Mouse (Mus musculus) 3134 (cell line): ENCODE data around the gene Mgst3.
"Not testable (repeated sequence)": the region's sequence is repeated elsewhere in the genome, so short reads cannot be mapped to it uniquely, and the experiment has no call there.

ENCODE experiments used
- DNase-seq: peaks from one replicate; pipeline ENCODE4 v3.0.0-alpha.2; 2011; ENCODE audit warnings: low spot score; ENCODE audit not compliant: insufficient read length; ENCODE audit errors: extremely low read depth

Mgst3 gene

GRCm38 (mm10) chr1:167365808-167366207 is 27.8 kb downstream of the Mgst3 start:
- no peak for DNase-seq

DNA sequence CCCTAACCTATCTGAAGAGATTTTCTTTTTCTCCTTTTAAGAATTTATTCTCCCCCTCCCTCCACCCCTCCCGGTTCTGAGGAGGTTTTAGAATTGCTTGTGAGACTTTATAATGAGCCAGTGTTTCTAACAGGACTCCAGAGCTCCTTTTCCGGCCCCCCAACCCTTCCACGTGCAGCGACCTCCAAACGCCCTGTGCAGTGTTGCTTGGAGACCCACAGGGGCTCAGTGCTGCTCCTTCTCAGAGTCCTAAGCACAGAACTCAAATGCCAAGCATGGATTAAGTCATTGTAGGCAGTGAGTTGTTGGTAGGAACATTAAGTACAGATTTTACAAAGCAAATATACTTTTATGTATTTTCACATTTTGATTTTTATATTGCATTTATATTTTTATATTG is 30.3 kb downstream of the Mgst3 start:
- no peak for DNase-seq

GRCm38 (mm10) chr1:167362819-167363218 is 30.8 kb downstream of the Mgst3 start:
- DNase-seq = no peak

DNA sequence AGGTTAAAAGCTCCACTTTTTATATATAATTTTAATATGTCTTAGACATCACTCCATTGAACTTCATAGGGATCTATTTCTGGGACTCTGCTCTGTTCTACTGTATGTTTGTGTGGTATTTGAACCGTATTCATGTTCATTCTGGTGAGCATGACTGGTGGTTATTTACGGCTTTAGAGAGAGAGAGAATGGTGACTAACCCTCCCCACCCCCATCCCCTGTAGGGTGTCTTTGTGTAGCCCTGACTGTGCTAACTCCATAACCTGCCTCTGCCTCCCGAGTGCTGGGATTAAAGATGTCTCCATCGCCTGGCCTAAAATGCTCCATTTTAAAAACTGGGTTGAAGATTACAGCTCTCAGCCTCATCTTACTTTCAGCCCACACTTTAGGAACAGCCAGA is 33.4 kb downstream of the Mgst3 start:
- DNase-seq = no peak

- no peak for DNase-seq
Measured at GRCm38 (mm10) chr1:167358731-167359130, 34.9 kb downstream of the Mgst3 start.

DNA sequence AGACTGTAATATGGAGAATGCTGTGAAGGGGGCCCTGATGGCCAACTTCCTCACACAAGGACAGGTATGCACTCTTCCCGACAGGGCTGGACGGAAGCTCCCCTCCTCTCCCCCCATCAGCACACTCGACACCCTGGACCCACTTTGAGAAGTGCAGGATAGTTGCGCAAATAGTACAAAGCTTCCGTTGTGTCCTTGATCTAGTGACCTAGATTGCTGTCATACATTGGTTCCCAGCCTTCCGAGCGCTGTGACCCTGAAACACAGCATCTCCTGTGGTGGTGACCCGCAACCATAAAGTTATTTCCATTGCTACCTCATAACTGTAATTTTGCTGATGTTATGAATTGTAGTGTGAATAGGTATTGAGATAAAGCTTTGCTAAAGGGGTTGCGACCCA is 36.3 kb downstream of the Mgst3 start:
- DNase-seq = no peak

GRCm38 (mm10) chr1:167352403-167352802 is 41.2 kb downstream of the Mgst3 start:
- DNase-seq = no peak

DNA sequence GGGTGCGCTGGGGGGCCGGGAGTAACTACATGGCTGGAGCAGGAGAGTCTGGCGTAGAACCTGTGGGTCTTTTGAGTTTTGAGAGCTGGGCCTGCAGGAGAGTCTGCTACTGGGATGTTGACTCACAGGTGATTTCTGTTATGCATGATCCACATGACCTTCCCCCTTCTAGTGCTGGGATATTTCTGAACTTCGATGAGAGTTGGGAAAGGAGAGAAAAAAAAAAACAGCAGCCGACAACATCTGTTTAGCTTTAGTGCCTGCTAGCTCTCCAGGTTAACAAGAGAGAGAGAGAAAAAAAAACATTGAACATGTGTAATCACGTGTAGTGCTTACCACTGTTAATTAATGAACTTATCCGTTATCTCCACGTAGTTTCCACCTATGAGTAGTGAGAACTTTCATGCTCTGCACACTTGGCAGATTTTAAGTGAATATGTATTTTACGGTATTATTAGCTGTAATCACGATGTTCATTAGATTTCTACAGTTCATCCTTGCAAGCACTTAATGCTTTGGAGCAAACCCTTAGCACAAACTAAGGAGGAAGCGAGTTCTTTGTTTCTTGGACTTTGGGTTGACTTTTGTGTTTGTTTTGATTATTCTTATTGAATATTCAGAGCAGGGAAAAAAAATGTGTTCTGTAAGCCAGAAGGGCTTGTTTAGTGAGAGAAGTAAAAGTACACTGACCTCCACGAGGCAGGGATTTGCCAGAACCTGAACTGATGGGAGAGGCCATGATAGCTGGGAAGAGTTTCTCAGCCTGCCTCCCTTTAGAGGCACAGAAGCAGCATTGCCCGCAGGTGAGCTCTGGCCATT is 42.8 kb downstream of the Mgst3 start:
- DNase-seq = no peak

GRCm38 (mm10) chr1:167349815-167350596 is 43.6 kb downstream of the Mgst3 start, which contains the start of gene Aldh9a1:
Aldh9a1 (plus strand) TSS chr1:167349991.
- DNase-seq = peak; percentile 96

- not testable (repeated sequence) for DNase-seq
Measured at GRCm38 (mm10) chr1:167349206-167349605, 44.4 kb downstream of the Mgst3 start.

DNA sequence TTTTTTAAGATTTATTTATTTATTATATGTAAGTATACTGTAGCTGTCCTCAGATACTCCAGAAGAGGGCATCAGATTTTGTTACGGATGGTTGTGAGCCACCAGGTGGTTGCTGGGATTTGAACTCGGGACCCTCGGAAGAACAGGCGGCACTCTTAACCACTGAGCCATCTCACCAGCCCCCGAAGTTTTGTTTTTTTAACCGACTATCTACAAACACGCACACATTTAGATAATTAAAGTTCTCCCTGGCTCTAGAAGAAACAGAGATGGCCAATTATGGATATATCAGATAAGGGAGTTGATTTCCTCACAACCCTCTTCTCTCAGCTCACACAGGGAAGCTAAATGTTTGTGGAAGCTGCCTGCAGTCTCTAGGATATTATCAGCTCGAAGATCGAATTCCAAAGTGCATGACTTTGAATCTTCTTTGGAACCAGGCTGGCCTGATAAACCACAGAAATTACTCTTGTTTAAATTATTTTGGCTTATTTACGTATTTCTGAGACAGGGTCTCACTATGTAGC is 47.6 kb downstream of the Mgst3 start:
- not testable (repeated sequence) for DNase-seq

DNA sequence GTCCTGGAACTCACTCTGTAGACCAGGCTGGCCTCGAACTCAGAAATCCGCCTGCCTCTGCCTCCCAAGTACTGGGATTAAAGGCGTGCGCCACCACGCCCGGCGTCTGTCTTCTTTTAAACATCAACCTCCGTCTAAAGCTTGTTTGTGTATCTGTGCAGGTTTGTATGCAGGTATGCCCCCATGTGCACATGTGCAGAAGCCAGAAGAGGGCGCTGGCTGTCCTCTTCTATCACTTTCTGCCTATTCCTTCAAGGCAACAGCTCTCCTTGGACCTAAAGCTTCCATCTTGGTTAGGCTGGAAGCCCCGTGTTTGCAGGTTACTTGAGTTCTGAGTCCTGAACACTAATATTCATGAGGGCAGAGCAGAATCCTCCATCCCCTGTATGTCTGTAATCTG is 50.8 kb downstream of the Mgst3 start:
- no peak for DNase-seq

DNA sequence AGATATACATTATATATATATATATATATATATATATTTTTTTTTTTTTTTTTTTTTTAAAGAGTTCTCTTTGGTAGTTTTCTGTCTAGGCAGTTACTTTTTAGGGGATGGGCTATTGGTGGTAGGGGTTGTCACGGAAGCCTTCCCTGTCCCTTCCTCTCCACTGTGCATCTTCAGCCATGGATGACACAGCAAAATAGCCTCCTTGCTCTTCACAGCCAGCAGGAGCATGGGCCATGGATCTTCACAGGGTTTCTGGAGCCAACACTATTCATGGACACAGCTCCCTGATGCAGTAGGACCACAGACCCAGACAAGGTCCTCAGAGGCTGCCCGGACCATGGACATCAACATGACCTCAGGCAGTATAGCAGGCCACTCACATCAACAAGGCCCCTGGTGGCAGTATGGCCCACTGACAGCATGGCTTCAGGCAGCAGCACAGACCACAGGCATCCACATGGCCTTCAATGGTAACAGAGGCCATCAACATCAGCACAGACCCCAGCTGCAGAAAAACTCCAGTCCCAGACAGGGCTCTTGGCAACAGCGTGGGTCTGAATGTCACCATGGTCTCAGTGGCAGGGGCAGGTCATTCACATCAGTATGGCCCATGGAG is 52.6 kb downstream of the Mgst3 start:
- no peak for DNase-seq

DNA sequence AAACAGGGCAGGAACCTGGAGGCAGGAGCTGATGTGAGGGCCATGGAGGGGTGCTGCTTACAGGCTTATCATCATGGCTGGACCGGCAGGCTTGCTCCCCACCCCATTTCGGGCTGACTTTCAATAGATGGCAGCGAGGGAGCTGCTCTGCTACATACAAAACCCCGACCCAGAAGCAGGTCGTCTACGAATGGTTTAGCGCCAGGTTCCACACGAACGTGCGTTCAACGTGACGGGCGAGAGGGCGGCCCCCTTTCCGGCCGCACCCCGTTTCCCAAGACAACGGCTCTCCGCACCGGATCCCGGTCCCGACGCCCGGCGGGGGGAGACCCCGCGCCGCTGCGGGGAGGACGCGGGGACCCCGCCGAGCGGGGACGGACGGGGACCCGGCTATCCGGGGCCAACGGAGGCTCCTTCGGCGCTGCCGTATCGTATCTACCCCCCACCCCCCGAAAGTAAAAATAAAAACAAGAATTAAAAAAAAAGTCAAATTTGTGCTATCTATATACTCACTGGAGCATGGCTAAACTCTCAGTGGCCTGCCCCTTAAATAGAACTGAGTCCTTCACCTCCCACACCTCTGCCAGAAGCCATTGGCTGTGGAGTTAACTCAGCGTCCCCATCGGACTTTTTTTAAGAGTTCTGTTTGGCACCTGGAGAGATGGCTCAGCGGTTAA is 53.4 kb downstream of the Mgst3 start:
- no peak for DNase-seq

- DNase-seq = peak; percentile 17
Measured at GRCm38 (mm10) chr1:167339177-167339781, 54.4 kb downstream of the Mgst3 start.

DNA sequence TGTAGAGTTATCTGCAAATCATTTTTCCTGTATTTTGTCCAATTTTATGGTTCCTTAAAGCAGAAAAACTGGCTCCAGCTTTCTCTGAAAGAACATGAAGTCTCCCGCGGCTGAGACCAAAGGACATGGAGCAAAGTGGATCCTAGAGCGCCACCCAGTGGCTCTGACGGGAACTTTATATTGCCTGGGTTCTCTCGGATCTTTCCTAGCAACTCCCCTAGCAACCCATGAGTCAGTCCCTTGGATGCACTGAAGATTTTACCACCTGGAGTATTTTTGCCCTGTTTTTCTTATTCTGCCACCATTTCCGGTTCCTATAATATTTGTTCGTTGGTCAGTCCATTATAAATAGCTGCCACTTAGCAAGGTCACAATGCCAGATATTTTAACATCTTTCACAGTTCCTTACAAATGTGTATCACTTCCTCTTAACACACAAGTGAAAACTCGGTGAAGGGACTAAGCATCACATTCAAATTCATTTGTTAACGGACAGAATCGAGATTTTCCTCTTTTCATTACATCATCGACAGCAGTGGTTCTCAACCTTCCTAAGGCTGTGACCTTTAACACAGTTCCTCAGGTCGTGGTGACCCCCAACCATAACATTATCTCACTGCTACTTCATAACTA is 56.1 kb downstream of the Mgst3 start:
- peak; percentile 55 for DNase-seq

DNA sequence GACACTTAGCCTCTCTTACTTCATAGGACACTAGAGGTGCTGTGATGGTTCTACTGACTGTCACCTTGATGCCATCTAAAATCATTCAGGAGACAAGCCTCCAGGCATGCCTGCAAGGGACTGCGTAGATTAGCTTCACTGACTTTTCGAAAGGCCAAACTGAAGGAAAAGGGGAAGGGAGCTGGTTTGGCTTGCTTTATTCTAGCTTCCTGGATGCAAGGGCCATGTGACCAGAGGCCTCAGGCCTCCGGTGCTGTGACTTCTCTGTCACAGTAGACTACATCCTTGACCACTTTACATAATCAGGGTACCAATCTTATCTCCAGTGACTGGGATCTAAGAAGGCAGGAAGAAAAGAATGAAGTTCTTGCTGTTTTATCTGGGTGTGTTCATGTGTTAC is 57.2 kb downstream of the Mgst3 start:
- DNase-seq = no peak

DNA sequence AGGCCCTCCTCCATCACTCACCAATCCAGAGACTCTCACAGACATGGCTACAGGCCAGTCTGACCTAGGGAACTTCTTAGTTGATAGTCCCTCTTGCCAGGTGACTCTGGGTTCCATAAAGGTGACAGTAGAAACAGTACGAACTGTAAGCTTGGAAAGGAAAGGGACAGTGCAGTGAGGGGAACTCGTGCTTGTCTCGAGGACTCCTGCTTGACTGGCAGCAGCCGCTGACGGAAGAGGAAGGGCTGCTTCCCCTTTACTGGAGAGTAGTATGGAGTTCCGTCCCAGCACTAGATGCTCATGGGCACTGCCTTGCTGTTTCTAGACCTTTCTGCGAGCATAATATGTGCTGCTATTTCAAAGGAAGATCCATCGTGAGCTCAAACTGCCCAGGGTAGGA is 62.5 kb downstream of the Mgst3 start:
- DNase-seq = no peak

DNA sequence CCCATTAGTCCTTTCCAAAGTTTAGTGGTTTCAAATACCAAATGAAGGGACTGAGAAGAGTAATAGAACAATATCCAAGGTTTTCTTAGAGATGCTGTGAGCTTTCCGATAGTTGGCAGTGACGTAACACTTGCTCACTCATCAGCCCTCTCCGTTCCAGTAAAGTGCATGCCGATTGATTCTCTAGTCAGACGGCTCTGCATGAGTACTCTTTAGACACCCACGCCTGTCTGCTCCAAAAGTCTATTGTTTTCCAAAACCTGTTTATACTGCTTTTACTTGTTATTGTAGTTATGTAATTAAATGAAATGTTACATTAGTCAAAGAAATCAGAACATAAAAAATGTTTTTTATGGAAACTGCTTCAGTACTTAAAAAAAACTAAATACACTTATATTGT is 64.9 kb downstream of the Mgst3 start:
- DNase-seq = no peak
